Mouse (Mus musculus): Measurements from ENCODE around the gene Acvr1c.

Gene Acvr1c

GRCm38 (mm10) chr2:58282259-58282910, 75.3 kb downstream of the Acvr1c start:
- DNase-seq, result peak; percentile 76

GRCm38 (mm10) chr2:58281046-58281445, 76.6 kb downstream of the Acvr1c start:
- no peak for DNase-seq

- no peak for DNase-seq
Measured at GRCm38 (mm10) chr2:58279163-58279562, 78.5 kb downstream of the Acvr1c start.

GRCm38 (mm10) chr2:58276454-58276853, 81.2 kb downstream of the Acvr1c start:
- DNase-seq, result no peak

GRCm38 (mm10) chr2:58240639-58241038, 117.1 kb downstream of the Acvr1c start:
- DNase-seq, result no peak

GRCm38 (mm10) chr2:58237487-58237886, 120.2 kb downstream of the Acvr1c start:
- no peak for DNase-seq

Data from kidney, adult 9 months (tissue).